Mouse (Mus musculus): ENCODE measurements at regions not wholly inside any gene's neighbourhood (a gene's known extent, or its start where the extent isn't known, plus 50 kb on each side); places are given as distances from the start of the nearest gene placed in this dataset.
A peak's percentile ranks its signal among the peaks of the same experiment; 100 is the strongest.
"Not testable (repeated sequence)": the region's sequence is repeated elsewhere in the genome, so short reads cannot be mapped to it uniquely, and the experiment has no call there.

GRCm38 (mm10) chr2:147307488-147308386 is 54.0 kb upstream of the Pax1 start:
- no peak overlapping the region for H3K9ac ChIP-seq
- peaks cover 31% of the 10 kb centered on the region for H3K27me3 ChIP-seq
- peak; percentile 48; the same call in 1 of the 2 replicates for ATAC-seq (ENCODE audit: insufficient number of reproducible peaks, insufficient read depth, low FRiP score, low TSS enrichment, low read depth)
- H3K4me3 ChIP-seq, result no peak overlapping the region
- 17% methylated on average over 12 of the region's 12 CpGs for WGBS
- H3K27ac ChIP-seq, result no peak overlapping the region
- no peaks in the 10 kb centered on the region for H3K36me3 ChIP-seq
- H3K4me1 ChIP-seq, result no peaks in the 10 kb centered on the region
- H3K9me3 ChIP-seq, result no peaks in the 10 kb centered on the region
- 0 out of 2 replicates have a peak overlapping the region, but pooled peaks have one; percentile 20 for H3K4me2 ChIP-seq

- Histone ChIP-seq H3K27me3 (peaks cover 27% of the 10 kb centered on the region), H3K9me3 (no peaks in the 10 kb centered on the region), H3K4me3 (no peak overlapping the region), H3K9ac (no peak overlapping the region), H3K4me1 (no peaks in the 10 kb centered on the region), H3K27ac (no peak overlapping the region), H3K4me2 (no peak overlapping the region), H3K36me3 (no peaks in the 10 kb centered on the region)
- ATAC-seq (ENCODE audit: insufficient number of reproducible peaks, insufficient read depth, low FRiP score, low TSS enrichment, low read depth), result no peak
- 81% methylated on average over 6 of the region's 6 CpGs for WGBS
Measured at GRCm38 (mm10) chr2:147306728-147307127, 55.0 kb upstream of the Pax1 start.

DNA sequence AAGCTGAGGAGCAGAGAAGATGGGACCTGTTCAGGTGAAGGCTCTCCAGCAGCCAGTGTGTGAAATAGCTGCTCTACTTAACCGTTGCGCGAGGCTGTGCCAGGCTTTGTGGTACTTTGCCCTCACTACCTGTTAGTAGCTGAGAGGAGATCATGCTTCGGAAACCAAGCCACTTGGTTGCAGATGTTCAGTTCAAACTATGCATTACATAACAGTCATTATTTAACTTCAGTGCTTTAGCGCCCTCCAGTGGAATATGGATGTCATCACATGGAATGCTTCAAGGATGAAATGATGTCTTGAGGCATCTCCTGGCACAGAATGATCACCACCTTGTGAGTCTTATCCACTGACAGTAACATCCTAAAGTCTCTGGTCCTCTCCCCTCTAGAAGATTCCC is 56.5 kb upstream of the Pax1 start:
- no peaks in the 10 kb centered on the region for H3K36me3 ChIP-seq
- no peaks in the 10 kb centered on the region for H3K4me1 ChIP-seq
- no peak overlapping the region for H3K4me3 ChIP-seq
- no peak overlapping the region for H3K9ac ChIP-seq
- peak; percentile 48; the same call in 1 of the 2 replicates for ATAC-seq (ENCODE audit: insufficient number of reproducible peaks, insufficient read depth, low FRiP score, low TSS enrichment, low read depth)
- no peak overlapping the region for H3K27ac ChIP-seq
- H3K27me3 ChIP-seq, result peaks cover 27% of the 10 kb centered on the region
- no peaks in the 10 kb centered on the region for H3K9me3 ChIP-seq
- H3K4me2 ChIP-seq, result no peak overlapping the region
- WGBS, result 20% methylated on average over 5 of the region's 5 CpGs

DNA sequence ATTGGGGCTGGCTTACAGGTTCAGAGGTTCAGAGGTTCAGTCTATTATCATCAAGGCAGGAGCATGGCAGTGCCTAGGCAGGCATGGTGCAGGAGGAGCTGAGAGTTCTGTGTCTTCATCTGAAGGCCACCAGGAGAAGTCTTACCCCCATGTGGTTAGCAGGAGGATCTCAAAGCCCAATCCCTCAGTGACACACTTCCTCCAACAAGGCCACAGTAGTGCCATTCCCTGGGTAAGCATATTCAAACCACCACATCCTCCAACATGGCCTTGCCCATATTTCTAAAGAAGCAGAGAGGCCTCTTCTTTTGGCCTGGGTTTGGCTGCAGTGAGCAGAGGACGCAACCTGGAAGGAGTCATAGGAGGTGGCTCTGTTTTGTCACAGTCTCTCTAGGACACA is 61.2 kb upstream of the Pax1 start:
- peaks cover 6% of the 10 kb centered on the region for H3K27me3 ChIP-seq
- no peak for ATAC-seq (ENCODE audit: insufficient number of reproducible peaks, insufficient read depth, low FRiP score, low TSS enrichment, low read depth)
- H3K4me1 ChIP-seq, result peaks cover 10% of the 10 kb centered on the region; the same call in 1 of the 2 replicates

GRCm38 (mm10) chr2:147299359-147299758 is 62.4 kb upstream of the Pax1 start:
- no peak overlapping the region for H3K4me2 ChIP-seq
- H3K4me3 ChIP-seq, result no peak overlapping the region
- H3K9me3 ChIP-seq, result no peaks in the 10 kb centered on the region
- no peaks in the 10 kb centered on the region for H3K36me3 ChIP-seq
- H3K4me1 ChIP-seq, result peaks cover 10% of the 10 kb centered on the region; the same call in 1 of the 2 replicates
- no peaks in the 10 kb centered on the region for H3K27me3 ChIP-seq
- ATAC-seq (ENCODE audit: insufficient number of reproducible peaks, insufficient read depth, low FRiP score, low TSS enrichment, low read depth), result no peak
- WGBS, result 77% methylated on average over 3 of the region's 3 CpGs
- H3K27ac ChIP-seq, result no peak overlapping the region
- H3K9ac ChIP-seq, result no peak overlapping the region

More for the DNA sequence above, 61.2 kb upstream of the Pax1 start:
- H3K27ac ChIP-seq, result no peak overlapping the region
- no peak overlapping the region for H3K4me2 ChIP-seq
- WGBS, result 93% methylated on average over 1 of the region's 1 CpGs
- H3K9me3 ChIP-seq, result no peaks in the 10 kb centered on the region
- no peaks in the 10 kb centered on the region for H3K36me3 ChIP-seq
- no peak overlapping the region for H3K4me3 ChIP-seq
- no peak overlapping the region for H3K9ac ChIP-seq

DNA sequence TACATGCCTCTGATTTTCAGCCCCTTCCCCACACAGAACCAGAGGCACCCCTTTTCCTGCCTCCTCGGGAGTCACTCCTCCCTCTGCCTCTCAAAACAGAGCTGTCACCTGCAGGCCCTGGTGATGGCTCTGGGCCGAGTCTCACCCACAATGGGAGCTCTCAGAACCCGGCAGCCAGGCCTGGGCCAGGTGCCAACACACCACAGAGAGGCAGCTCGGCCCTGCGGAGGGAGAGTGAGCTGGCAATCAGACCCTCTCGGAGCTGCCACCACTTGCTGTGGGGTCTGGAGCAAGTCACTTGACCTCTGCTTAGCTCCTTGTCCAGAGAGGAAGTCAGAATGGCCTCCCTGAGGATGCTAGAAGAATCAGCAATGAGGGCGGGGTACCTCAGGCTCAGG is 63.2 kb upstream of the Pax1 start:
- no peaks in the 10 kb centered on the region for H3K36me3 ChIP-seq
- H3K4me3 ChIP-seq, result no peak overlapping the region
- no peak overlapping the region for H3K9ac ChIP-seq
- ATAC-seq (ENCODE audit: insufficient number of reproducible peaks, insufficient read depth, low FRiP score, low TSS enrichment, low read depth), result peak; percentile 67
- H3K4me1 ChIP-seq, result peaks cover 10% of the 10 kb centered on the region; the same call in 1 of the 2 replicates
- H3K4me2 ChIP-seq, result no peak overlapping the region
- no peaks in the 10 kb centered on the region for H3K9me3 ChIP-seq
- H3K27ac ChIP-seq, result 0 out of 2 replicates have a peak overlapping the region, but pooled peaks have one; percentile 40
- H3K27me3 ChIP-seq, result no peaks in the 10 kb centered on the region
- WGBS, result 48% methylated on average over 7 of the region's 7 CpGs

DNA sequence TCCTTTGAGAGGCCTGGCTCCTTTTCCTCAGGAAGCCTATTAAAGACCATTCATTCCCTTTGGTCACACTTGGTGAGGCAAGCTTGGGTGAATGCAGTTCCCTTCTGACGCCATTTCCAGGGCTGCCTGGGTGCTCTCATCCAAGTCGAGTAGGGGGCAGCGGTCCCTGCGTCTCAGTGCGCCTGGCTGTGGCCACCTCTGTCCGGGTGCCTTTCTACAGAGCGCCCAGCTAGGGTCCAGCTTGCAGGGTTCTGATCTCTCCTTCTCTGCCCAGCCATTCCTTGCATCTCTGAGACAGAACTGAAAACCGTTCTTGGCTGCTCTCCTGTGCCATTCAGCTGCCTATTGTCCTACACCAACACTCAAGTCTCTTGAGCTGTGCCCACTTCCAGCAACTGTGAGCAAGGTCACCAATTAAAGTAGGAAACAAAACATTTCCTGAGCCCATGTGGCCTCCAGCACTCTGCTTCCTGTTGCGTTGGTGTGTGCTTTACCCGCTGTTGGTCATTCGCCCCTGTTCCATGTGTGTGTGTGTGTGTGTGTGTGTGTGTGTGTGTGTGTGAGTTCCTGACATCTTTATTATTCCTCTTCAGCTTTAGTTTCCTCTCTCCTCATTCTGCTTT is 63.7 kb upstream of the Pax1 start:
- H3K9me3 ChIP-seq, result no peaks in the 10 kb centered on the region
- H3K27me3 ChIP-seq, result no peaks in the 10 kb centered on the region
- no peaks in the 10 kb centered on the region for H3K36me3 ChIP-seq
- ATAC-seq (ENCODE audit: insufficient number of reproducible peaks, insufficient read depth, low FRiP score, low TSS enrichment, low read depth), result no peak
- peaks cover 10% of the 10 kb centered on the region; the same call in 1 of the 2 replicates for H3K4me1 ChIP-seq
- H3K27ac ChIP-seq, result 0 out of 2 replicates have a peak overlapping the region, but pooled peaks have one; percentile 40
- WGBS, result 74% methylated on average over 11 of the region's 11 CpGs
- no peak overlapping the region for H3K9ac ChIP-seq
- H3K4me2 ChIP-seq, result no peak overlapping the region
- H3K4me3 ChIP-seq, result no peak overlapping the region

GRCm38 (mm10) chr2:147294926-147295325 is 66.8 kb upstream of the Pax1 start:
- ATAC-seq (ENCODE audit: insufficient number of reproducible peaks, insufficient read depth, low FRiP score, low TSS enrichment, low read depth); H3K4me2 ChIP-seq; H3K27me3 ChIP-seq; H3K9me3 ChIP-seq; H3K4me3 ChIP-seq; H3K27ac ChIP-seq; H3K36me3 ChIP-seq; H3K9ac ChIP-seq; H3K4me1 ChIP-seq: not testable (repeated sequence)
- WGBS, result 86% methylated on average over 2 of the region's 2 CpGs

- 55% methylated on average over 3 of the region's 3 CpGs for WGBS
- ATAC-seq (ENCODE audit: insufficient number of reproducible peaks, insufficient read depth, low FRiP score, low TSS enrichment, low read depth), result no peak
Measured at GRCm38 (mm10) chr2:147293294-147293688, 68.4 kb upstream of the Pax1 start.

DNA sequence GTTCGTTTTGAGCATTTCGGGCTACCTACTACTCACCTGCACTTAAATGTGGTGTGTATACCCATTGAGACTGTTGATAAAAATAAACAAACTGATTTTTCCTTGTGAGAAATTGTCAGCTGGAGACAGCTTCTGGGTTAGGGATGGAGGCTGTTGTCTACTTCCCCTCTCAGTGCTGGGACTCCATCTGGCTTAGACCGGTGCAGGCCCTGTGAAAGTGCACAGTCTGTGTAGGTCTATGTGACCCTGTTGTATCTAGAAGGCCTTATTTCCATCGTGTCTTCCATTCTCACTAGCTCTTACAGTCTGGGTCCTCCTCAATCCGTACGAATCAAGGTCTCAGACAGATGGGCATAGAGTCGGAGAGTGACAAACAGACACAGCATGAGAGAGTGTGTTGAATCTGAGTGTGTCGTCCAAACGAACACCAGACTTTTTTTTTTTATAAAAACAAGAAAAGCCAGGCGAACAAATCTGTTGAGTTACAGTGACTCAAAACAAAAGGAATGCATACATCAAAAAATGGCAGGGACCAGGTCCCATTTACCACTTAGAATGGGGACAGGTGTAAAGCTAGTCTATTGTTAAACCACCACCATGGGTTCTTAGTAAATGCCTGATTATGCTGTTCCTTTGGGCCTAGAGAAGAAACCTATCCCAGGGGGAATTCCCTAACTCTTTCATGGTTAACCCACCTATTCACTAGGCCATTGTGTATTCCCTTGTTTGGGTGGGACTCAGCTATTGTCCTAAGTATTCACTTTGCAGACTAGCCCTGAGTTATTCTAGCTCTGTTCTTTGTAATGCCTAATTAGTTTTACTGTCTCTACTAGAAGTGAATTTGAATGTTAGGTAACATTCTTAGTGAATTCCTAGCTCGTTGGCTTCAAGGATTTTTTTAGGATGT is 69.1 kb upstream of the Pax1 start:
- Histone ChIP-seq H3K9ac (no peak overlapping the region), H3K4me3 (no peak overlapping the region), H3K4me2 (no peak overlapping the region), H3K4me1 (no peaks in the 10 kb centered on the region), H3K27me3 (no peaks in the 10 kb centered on the region), H3K9me3 (no peaks in the 10 kb centered on the region), H3K36me3 (no peaks in the 10 kb centered on the region), H3K27ac (no peak overlapping the region)
- WGBS, result 51% methylated on average over 11 of the region's 11 CpGs
- no peak for ATAC-seq (ENCODE audit: insufficient number of reproducible peaks, insufficient read depth, low FRiP score, low TSS enrichment, low read depth)

More at GRCm38 (mm10) chr2:147293294-147293688, 68.4 kb upstream of the Pax1 start:
- Histone ChIP-seq H3K4me3 (no peak overlapping the region), H3K4me2 (no peak overlapping the region), H3K9me3 (no peaks in the 10 kb centered on the region), H3K27ac (no peak overlapping the region), H3K27me3 (no peaks in the 10 kb centered on the region), H3K36me3 (no peaks in the 10 kb centered on the region), H3K4me1 (peaks cover 4% of the 10 kb centered on the region; the same call in 1 of the 2 replicates), H3K9ac (no peak overlapping the region)

GRCm38 (mm10) chr2:147283390-147283789 is 78.3 kb upstream of the Pax1 start:
- Histone ChIP-seq H3K27me3 (no peaks in the 10 kb centered on the region), H3K36me3 (no peaks in the 10 kb centered on the region), H3K9me3 (no peaks in the 10 kb centered on the region), H3K9ac (no peak overlapping the region), H3K27ac (no peak overlapping the region), H3K4me1 (no peaks in the 10 kb centered on the region), H3K4me3 (no peak overlapping the region), H3K4me2 (no peak overlapping the region)
- no peak for ATAC-seq (ENCODE audit: insufficient number of reproducible peaks, insufficient read depth, low FRiP score, low TSS enrichment, low read depth)
- WGBS, result 69% methylated on average over 3 of the region's 3 CpGs
